Mouse (Mus musculus): ENCODE measurements around the gene Rad50.
A peak's percentile ranks its signal among the peaks of the same experiment; 100 is the strongest.

Rad50 gene

GRCm38 (mm10) chr11:53633644-53634043 is 73.5 kb downstream of the Rad50 start:
- no peak for DNase-seq (ENCODE audit: low read depth, low spot score)

GRCm38 (mm10) chr11:53632122-53632733 is 74.9 kb downstream of the Rad50 start:
- DNase-seq (ENCODE audit: low read depth, low spot score): no peak

GRCm38 (mm10) chr11:53627859-53628258 is 79.3 kb downstream of the Rad50 start:
- peak; percentile 75 for DNase-seq (ENCODE audit: low read depth, low spot score)

- DNase-seq (ENCODE audit: low read depth, low spot score): peak; percentile 19
Observed at GRCm38 (mm10) chr11:53626802-53627373, 80.2 kb downstream of the Rad50 start.

- DNase-seq (ENCODE audit: low read depth, low spot score): no peak
Observed at GRCm38 (mm10) chr11:53624124-53624523, 83.0 kb downstream of the Rad50 start.

- DNase-seq (ENCODE audit: low read depth, low spot score): no peak
Observed at GRCm38 (mm10) chr11:53623573-53623972, 83.5 kb downstream of the Rad50 start.

- no peak for DNase-seq (ENCODE audit: low read depth, low spot score)
Observed at GRCm38 (mm10) chr11:53622440-53622806, 84.7 kb downstream of the Rad50 start.

GRCm38 (mm10) chr11:53621582-53622439 is 85.3 kb downstream of the Rad50 start:
- DNase-seq (ENCODE audit: low read depth, low spot score): no peak

- DNase-seq (ENCODE audit: low read depth, low spot score): no peak
Observed at GRCm38 (mm10) chr11:53620094-53620493, 87.0 kb downstream of the Rad50 start.

GRCm38 (mm10) chr11:53619428-53619827 is 87.7 kb downstream of the Rad50 start:
- DNase-seq (ENCODE audit: low read depth, low spot score): no peak

GRCm38 (mm10) chr11:53618619-53619198 is 88.4 kb downstream of the Rad50 start, which contains the start of gene Il4:
TSS of gene Il4 (minus strand) at chr11:53618669.
- DNase-seq (ENCODE audit: low read depth, low spot score): no peak

- DNase-seq (ENCODE audit: low read depth, low spot score): no peak
Observed at GRCm38 (mm10) chr11:53617562-53618109, 89.5 kb downstream of the Rad50 start.

GRCm38 (mm10) chr11:53616748-53617558 is 90.2 kb downstream of the Rad50 start:
- no peak for DNase-seq (ENCODE audit: low read depth, low spot score)

GRCm38 (mm10) chr11:53615575-53615974 is 91.5 kb downstream of the Rad50 start:
- DNase-seq (ENCODE audit: low read depth, low spot score): no peak

- DNase-seq (ENCODE audit: low read depth, low spot score): no peak
Observed at GRCm38 (mm10) chr11:53615172-53615571, 91.9 kb downstream of the Rad50 start.

GRCm38 (mm10) chr11:53609672-53610071 is 97.4 kb downstream of the Rad50 start:
- no peak for DNase-seq (ENCODE audit: low read depth, low spot score)

GRCm38 (mm10) chr11:53609231-53609630 is 97.9 kb downstream of the Rad50 start:
- DNase-seq (ENCODE audit: low read depth, low spot score): no peak

GRCm38 (mm10) chr11:53605609-53606008 is 101.5 kb downstream of the Rad50 start:
- no peak for DNase-seq (ENCODE audit: low read depth, low spot score)

GRCm38 (mm10) chr11:53604983-53605382 is 102.1 kb downstream of the Rad50 start:
- no peak for DNase-seq (ENCODE audit: low read depth, low spot score)

Data from c-Kit-negative CD71-positive TER-119-positive erythroid progenitor cells, embryonic 14.5 days (primary cell).